Mouse (Mus musculus): ENCODE results near the gene Olfr347.

Gene Olfr347

DNA sequence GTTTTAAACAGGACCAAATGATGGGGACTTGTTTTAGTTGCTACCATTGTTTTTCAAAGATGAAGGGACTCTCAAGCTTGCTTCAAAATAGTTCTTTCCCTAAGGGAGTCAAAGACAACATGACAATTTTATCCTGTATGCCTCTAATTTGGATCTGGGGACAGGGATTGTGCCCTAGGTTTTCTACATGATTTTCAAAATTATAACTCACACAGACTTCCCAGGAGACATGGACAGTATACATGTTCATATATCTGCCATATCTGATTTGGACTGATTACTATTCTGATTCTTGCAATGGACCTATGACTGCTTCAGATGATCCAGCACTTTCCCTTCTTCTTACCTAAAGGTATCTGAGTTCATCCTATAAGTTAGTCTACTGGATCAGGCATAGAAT, at the start of gene Olfr347:
Olfr347 (plus strand) TSS at position 301 of the 400 bp plus-strand sequence.
- CTCF ChIA-PET: no interaction called here

DNA sequence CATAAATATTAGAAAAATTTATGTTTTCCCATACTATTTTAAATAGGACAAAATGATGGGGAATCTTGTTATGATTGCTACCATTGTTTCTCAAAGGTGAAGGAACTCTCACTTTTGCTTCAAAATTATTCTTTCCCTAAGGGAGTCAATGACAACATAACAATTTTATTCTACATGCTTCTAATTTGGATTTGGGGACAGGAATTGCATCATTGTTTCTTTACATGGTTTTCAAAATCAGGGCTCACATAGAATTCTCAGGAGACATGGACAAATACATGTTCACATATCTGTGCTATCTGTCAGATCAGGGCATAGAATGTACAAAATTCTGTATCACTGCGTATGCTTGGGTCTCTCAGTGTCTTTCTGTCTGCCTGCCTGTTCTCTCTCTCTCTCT, 46.2 kb upstream of the Olfr347 start, which contains the start of gene Olfr346:
Olfr346 (plus strand) TSS at position 301 of the 400 bp plus-strand sequence.
- CTCF ChIA-PET: no interaction called here

DNA sequence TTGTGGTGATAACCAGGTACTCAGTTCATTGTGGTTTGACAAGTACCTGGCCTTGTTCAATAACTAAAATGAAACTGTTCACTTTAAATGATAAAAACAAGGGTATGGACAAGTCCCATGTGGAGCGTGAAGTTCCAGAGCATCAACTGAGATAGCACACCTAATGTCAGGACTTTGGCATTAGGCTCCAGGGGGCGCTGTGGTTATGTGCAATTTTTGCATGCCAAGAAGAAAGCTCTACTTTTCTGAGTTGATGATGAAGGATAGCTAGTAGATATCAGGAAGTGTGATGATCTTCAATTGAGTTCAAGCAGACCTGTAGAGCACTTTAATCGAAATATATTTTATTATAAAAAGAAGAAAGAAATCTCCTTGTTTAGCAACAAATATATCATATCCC, 4.5 kb downstream of the Olfr347 start:
- CTCF ChIA-PET: no interaction called here

DNA sequence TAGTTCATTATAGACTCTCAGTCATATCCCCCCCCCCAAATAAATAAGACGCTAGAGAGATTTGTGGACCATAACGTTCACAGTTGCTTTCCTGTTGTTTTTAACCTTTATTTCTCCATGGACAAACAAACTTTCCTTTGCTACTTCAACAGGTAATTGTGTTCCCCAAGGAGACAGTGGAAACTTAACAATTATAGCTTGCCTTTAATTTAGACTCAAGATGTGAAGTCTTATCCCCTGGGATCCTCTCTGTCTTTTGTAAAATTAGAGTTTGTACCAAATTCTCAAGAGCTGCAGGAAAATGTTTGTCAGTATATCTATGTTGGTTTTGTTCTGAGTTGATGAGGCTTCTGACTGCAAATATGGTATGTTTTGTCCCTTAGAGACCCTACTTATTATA, 52.3 kb downstream of the Olfr347 start, which contains the start of gene Olfr348:
Olfr348 (plus strand) TSS at position 301 of the 400 bp plus-strand sequence.
- CTCF ChIA-PET: no interaction called here
